Mouse (Mus musculus) layer of hippocampus, postnatal 14 days (tissue): ENCODE data around the gene Ddi2. TPM values are rescaled to one million over a fixed set of nuclear protein-coding genes. Genes with fewer than 3 reads are reported as not detected.

Source experiments
- DNase-seq, 2 experiments: peaks; one replicate each; pipeline ENCODE4 v3.0.0; 2021 to 2022; ENCODE audit warnings: low spot score in 2 of 2, mixed read lengths in 1 of 2
- total RNA-seq, 2 experiments: library from RNA; stranded (reverse); gene quantifications; 2 replicates each; pipeline ENCODE4 v1.2.3; 2021

Gene Ddi2
- total RNA-seq, 2 experiments from 2014 or later: 29.4 to 34.0 TPM

GRCm38 (mm10) chr4:141659739-141660138 lies 63.5 kb downstream of the Ddi2 start:
- no peak for DNase-seq

DNA sequence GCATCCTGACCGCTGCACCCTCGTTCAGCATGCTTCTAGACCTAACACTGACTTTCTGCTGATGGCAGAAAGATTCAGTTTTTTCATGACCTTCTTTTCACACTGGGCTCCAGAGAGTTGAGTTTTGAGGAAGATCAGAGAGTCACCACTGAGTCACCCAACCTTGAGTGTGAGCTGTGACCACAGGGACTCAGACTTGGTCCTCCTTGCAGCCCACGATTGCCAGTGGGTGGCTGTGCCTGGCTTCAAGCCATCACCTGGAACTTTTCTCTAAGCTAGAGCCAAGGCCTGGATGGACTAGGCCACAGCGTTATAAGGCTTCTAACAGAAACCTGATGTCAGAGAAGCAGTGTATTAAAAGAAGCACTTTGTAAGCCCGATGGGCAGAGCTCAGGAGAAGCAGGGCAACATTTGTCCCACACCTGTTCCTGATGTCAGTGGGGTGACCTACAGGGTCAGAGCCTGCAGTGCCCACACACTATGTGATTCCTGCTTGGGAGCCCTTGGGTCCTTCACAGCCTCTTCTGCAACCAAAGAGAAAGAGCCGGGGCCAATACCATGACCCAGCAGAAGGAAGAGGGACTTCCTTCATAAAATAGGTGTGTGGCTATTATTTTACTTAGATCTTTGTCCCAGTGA lies 64.3 kb downstream of the Ddi2 start:
- DNase-seq: no peak

- no peak for DNase-seq
Measured at GRCm38 (mm10) chr4:141656932-141657331, 66.3 kb downstream of the Ddi2 start.

- peak in 1 of 2 experiments; percentile 48 for DNase-seq
Measured at GRCm38 (mm10) chr4:141655908-141656608, 67.2 kb downstream of the Ddi2 start.

GRCm38 (mm10) chr4:141654509-141654908 lies 68.7 kb downstream of the Ddi2 start:
- DNase-seq: no peak

DNA sequence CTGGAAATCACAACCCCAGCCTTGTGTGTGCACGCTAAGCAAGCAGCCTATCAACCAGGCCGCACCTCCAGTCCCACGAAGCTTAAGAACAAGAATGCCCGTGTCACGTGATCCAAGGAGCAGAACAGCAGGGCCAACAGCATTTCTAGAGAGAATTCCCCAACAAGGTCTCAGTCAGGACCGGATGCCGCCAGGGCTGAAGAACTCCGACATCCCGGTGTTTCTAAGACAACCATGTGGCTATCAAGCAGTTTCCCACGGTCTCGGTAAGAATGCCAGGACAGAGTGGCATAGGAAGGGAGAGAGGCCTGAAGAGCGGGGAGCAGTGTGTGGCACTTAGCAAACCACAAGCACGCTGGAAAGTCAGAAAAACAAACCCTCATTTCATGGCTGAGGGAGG lies 69.4 kb downstream of the Ddi2 start:
- no peak for DNase-seq

DNA sequence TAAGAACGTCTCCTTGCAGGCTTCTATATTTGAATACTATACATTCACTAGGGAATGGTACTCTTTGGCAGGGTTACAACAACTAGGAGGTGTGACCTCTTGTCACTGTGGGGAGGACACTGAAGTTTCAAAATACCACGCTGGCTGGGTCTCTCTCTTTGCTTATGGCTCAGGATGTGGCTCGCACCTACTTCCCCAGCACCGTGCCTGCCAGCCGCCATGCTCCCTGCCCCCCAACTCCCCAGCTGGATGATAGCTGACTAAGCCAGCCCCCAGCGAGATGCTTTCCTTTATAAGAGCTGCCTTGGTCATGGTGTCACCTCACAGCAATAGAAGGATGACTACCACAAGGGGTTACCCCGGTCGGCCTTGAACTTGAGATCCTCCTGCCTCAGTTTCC lies 70.2 kb downstream of the Ddi2 start:
- no peak for DNase-seq

DNA sequence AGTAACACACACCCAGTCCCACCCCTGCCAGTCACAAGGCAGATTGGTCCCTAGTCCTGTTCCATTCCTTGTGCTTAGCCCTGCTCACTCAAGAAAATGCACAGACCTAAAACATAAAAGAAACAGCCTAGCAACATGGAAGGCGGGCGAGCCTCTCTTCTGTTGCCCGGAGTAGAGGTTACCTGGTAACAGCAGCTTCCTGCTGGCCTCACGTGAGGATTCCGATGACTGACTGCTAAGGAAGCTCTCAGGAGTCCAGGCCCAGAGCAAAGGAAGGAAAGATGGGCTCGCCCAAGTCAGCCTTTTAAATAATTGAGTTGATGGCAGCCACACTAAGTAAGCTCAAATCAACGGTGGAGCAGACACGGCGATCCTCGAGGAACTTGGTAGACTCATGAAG lies 71.3 kb downstream of the Ddi2 start:
- no peak for DNase-seq

DNA sequence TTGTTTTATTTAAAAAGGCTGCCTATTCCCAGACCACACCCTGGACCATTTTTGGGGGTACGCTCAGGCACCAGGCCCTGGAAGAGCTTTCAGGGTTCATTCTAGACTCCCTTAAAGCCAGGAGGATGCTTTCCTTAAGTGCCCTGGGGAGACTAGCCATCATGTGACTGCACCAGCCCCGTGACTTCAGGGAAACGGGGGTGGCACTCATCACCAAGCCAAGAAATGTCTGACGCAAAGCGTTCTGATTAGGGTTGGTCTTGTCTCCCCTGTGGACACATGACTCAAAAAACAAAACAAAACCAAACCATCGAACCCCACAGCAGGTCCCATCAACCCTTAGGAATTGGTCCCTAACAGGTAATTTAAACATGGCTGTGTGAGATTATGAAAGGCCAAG lies 71.9 kb downstream of the Ddi2 start:
- no peak for DNase-seq

- DNase-seq: peak in 1 of 2 experiments; percentile 47
Measured at GRCm38 (mm10) chr4:141649244-141649643, 74.0 kb downstream of the Ddi2 start.

- no peak for DNase-seq
Measured at GRCm38 (mm10) chr4:141648262-141648661, 75.0 kb downstream of the Ddi2 start.

DNA sequence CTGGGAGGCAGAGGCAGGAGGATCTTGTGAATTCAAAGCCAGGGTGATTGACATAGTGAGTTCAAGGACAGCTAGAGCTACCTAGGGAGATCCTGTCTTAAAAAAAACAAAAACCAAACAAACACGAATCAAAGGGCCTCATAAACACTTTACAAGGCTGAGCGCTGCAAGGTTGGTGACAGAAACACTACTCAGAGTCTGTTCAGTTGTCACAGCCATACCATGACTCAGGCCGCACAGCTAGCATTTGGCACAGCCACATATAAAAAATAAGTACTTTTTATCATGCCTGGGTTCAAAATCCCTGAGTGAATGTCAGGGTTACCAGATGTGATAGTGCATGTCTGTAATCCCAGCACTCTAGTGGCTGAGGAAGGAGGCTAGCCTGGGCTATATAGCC lies 76.0 kb downstream of the Ddi2 start:
- DNase-seq: no peak

DNA sequence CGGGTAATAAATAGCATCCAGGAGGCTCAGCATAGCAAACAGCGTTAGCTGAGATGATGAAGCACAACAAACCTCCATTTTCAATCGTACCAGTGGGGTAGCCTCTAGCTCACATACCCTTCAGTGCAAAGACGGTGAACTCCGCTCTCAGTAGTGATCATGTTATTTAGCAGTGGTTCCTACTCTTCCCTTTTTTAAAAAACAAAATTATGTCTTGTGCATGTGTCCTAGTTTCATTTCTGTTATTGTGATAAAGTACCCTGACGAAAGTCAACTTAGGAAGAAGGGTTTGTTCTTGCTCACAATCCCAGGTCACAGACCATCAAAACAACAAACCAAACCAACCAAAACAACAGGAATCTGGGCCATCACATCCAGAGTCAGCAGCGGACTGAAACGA lies 77.2 kb downstream of the Ddi2 start:
- no peak for DNase-seq

- DNase-seq: peak in 1 of 2 experiments; percentile 69
Measured at GRCm38 (mm10) chr4:141643118-141643855, 79.9 kb downstream of the Ddi2 start.

GRCm38 (mm10) chr4:141641961-141642811 lies 81.0 kb downstream of the Ddi2 start:
- no peak for DNase-seq

- DNase-seq: no peak
Measured at GRCm38 (mm10) chr4:141641353-141641771, 81.9 kb downstream of the Ddi2 start.

DNA sequence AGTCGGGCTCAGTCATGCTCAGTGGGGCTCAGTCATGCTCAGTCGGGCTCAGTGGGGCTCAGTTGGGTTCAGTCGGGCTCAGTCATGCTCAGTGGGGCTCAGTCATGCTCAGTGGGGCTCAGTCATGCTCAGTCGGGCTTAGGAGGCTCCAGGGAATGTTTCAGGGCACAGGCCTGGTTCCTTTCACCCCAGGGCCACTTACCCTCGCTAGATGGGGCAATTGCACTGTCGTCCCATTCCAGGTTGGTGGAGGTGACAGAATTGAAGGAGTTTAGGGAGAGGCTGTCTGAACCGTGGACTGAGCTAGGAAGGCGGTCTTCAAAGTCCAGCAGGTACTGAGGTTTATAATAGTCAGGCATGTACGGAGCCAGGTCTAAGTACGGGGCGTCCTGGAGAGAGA lies 83.7 kb downstream of the Ddi2 start:
- DNase-seq: no peak

- DNase-seq: no peak
Measured at GRCm38 (mm10) chr4:141636693-141637092, 86.5 kb downstream of the Ddi2 start.

DNA sequence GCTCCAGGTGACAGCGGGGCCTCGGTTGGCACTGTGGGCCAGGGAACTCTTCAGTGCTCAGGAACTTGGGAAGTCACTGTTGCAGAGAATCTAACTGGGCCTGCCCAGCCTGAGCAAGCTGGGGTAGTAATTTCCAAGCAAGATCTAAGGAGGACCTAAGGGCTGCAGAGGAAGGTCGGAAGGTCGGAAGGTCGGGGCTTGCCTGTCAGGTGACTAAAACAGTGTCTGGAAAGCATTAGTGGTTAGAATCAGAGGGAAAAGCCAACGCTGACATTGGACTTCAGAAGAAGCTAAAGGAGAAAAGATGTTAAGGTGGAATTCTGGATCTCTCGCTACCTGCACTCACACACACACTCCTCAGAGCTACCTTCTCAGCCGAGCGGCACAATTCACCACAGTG lies 87.2 kb downstream of the Ddi2 start:
- no peak for DNase-seq

- no peak for DNase-seq
Measured at GRCm38 (mm10) chr4:141632111-141632873, 90.9 kb downstream of the Ddi2 start.

GRCm38 (mm10) chr4:141631250-141631649 lies 92.0 kb downstream of the Ddi2 start:
- DNase-seq: no peak
